Mouse (Mus musculus): ENCODE data around the gene Rab11fip4. TPM values are rescaled to one million over a fixed set of nuclear protein-coding genes. Genes with fewer than 3 reads are reported as not detected.

Rab11fip4 gene
- total RNA-seq, 1 experiment, result 13.6 TPM

DNA sequence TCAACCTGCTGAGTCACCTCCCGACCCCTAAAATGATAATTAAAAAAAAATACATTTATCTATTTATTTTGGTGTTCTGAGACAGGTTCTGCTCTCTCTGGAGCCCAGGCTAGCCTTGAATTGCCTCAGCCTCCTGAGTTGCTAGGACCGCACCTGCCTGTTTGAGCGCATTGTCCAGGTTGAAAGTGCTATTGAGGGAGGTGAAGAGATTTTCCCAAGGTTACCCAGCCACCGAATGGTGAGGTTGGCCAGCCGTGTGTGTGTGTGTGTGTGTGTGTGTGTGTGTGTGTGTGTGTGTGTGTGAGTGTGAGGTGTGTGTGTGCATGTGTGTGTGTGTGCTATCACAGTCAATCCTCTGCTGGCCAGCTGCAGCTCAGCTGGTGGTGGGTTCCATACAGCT, 55.0 kb downstream of the Rab11fip4 start:
- Histone ChIP-seq H3K4me3 (ENCODE audit: insufficient read depth in 1 of 2, low read depth in 1 of 2, low read length in 2 of 2, poor library complexity in 1 of 2, severe bottlenecking in 1 of 2) (no peak overlapping the region), H3K9me3 (ENCODE audit: control insufficient read depth, insufficient read depth, low read depth, low read length) (no peaks in the 10 kb centered on the region), H3K4me1 (ENCODE audit: control insufficient read depth in 2 of 2, insufficient read depth in 2 of 2, low read length in 2 of 2, poor library complexity in 1 of 2) (peaks cover 19 to 66% of the 10 kb centered on the region in 2 experiments; a peak in 3 of 4 replicates), H3K9ac (ENCODE audit: insufficient read depth, low read depth, low read length, poor library complexity, severe bottlenecking) (no peak overlapping the region), H3K36me3 (ENCODE audit: control insufficient read depth, insufficient read depth, low read length, poor library complexity, severe bottlenecking) (no peaks in the 10 kb centered on the region; the same call in 1 of the 2 replicates), H3K27ac (ENCODE audit: insufficient read depth, low read depth, low read length, poor library complexity, severe bottlenecking) (peak overlapping the region; percentile 89)
- no peak for DNase-seq (ENCODE audit: low read depth, low spot score)
- no peak for TF ChIP-seq CHD2 (IDR thresholded peaks at IDR 0.05; ENCODE audit: low read depth, low read length)
- TF ChIP-seq ZC3H11A (IDR thresholded peaks at IDR 0.05; ENCODE audit: borderline replicate concordance, low read depth, low read length), result no peak
- TF ChIP-seq ZNF384 (IDR thresholded peaks at IDR 0.05; ENCODE audit: low read depth, low read length), result no peak
- TF ChIP-seq MAFK (IDR thresholded peaks at IDR 0.05; ENCODE audit: insufficient read depth, low read depth, low read length), result no peak
- TF ChIP-seq HCFC1 (IDR thresholded peaks at IDR 0.05; ENCODE audit: borderline replicate concordance, insufficient read depth, low read length), result no peak
- in situ Hi-C loops (cut with MboI; ENCODE audit: low sequenced_read_pairs in 2 of 2, unreplicated experiment in 2 of 2), result no loop called here

DNA sequence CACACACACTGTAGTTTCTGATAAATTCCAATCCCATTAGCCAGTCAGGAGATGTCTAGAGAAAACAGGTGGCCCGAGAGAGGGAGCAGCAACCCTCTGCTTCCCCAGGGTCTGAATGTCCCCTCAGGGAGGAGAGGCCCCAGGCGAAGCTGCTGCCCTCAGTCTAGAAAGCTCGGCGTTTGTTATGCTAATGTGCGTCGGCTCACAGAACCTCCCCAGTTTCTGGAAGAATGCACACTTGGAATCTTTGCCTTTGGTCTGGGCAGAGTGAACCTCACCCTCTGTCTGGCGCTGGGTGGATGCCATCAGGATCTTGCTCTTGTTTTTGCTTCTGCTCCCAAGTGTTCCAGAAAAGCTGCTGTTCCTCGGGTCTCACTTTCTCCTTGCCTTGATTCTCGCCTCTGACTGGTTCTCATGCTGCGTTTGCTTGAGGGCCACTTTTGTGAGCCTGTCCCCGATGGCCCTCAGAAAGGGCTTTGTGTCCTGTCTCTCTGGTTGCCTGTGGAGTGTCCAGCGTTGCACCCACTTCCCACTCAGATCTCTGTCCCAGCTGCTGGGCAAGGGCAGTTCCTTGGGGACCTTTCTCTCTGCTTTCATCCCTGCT, 55.6 kb downstream of the Rab11fip4 start:
- peak; percentile 90 for DNase-seq (ENCODE audit: low read depth, low spot score)
- in situ Hi-C loops (cut with MboI; ENCODE audit: low sequenced_read_pairs in 2 of 2, unreplicated experiment in 2 of 2), result no loop called here
- 0 out of 2 replicates have a peak overlapping the region, but pooled peaks have one; percentile 23 for H3K9ac ChIP-seq (ENCODE audit: insufficient read depth, low read depth, low read length, poor library complexity, severe bottlenecking)
- H3K4me1 ChIP-seq (ENCODE audit: control insufficient read depth in 2 of 2, insufficient read depth in 2 of 2, low read length in 2 of 2, poor library complexity in 1 of 2), result peaks cover 19 to 64% of the 10 kb centered on the region in 2 experiments; a peak in 3 of 4 replicates
- H3K36me3 ChIP-seq (ENCODE audit: control insufficient read depth, insufficient read depth, low read length, poor library complexity, severe bottlenecking), result no peaks in the 10 kb centered on the region; the same call in 1 of the 2 replicates
- 0 out of 4 replicates have a peak overlapping the region, but pooled peaks of 1 of the 2 experiments have one; percentile 1 for H3K4me3 ChIP-seq (ENCODE audit: insufficient read depth in 1 of 2, low read depth in 1 of 2, low read length in 2 of 2, poor library complexity in 1 of 2, severe bottlenecking in 1 of 2)
- no peaks in the 10 kb centered on the region for H3K9me3 ChIP-seq (ENCODE audit: control insufficient read depth, insufficient read depth, low read depth, low read length)
- H3K27ac ChIP-seq (ENCODE audit: insufficient read depth, low read depth, low read length, poor library complexity, severe bottlenecking), result peak overlapping the region; percentile 89
- TF ChIP-seq CHD2 (IDR thresholded peaks at IDR 0.05; ENCODE audit: low read depth, low read length) (0 out of 2 replicates have a peak, but pooled peaks have one; percentile 3), ZC3H11A (IDR thresholded peaks at IDR 0.05; ENCODE audit: borderline replicate concordance, low read depth, low read length) (0 out of 2 replicates have a peak, but pooled peaks have one; percentile 3), MAFK (IDR thresholded peaks at IDR 0.05; ENCODE audit: insufficient read depth, low read depth, low read length) (no peak)

DNA sequence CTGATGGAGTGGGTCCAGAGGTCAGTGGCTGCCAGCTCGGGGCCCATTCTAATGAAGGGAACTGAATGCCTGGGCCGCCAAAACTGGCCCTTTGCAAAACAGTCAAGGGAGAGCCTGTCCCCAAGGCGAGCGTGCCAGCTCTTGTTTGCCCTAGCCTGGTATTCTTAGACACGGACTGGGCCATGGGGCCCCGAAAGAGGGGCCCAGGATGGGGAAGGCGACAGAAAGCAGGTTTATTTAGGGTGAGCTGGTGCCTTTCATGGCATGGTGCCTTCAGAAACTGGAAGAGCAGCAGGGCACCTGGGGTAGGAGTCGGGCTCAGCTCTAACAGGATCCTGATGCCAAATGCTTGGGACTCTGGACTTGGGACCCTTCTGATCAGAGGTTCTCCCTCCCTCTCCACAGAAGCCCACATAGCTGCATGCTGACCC, 56.1 kb downstream of the Rab11fip4 start:
- in situ Hi-C loops (cut with MboI; ENCODE audit: low sequenced_read_pairs in 2 of 2, unreplicated experiment in 2 of 2), result no loop called here
- H3K9me3 ChIP-seq (ENCODE audit: control insufficient read depth, insufficient read depth, low read depth, low read length), result no peaks in the 10 kb centered on the region
- H3K36me3 ChIP-seq (ENCODE audit: control insufficient read depth, insufficient read depth, low read length, poor library complexity, severe bottlenecking), result no peaks in the 10 kb centered on the region; the same call in 1 of the 2 replicates
- peak overlapping the region; percentile 78 for H3K27ac ChIP-seq (ENCODE audit: insufficient read depth, low read depth, low read length, poor library complexity, severe bottlenecking)
- peaks cover 19 to 64% of the 10 kb centered on the region in 2 experiments; a peak in 3 of 4 replicates for H3K4me1 ChIP-seq (ENCODE audit: control insufficient read depth in 2 of 2, insufficient read depth in 2 of 2, low read length in 2 of 2, poor library complexity in 1 of 2)
- TF ChIP-seq HCFC1 (IDR thresholded peaks at IDR 0.05; ENCODE audit: borderline replicate concordance, insufficient read depth, low read length) (no peak), CHD2 (IDR thresholded peaks at IDR 0.05; ENCODE audit: low read depth, low read length) (no peak), ZNF384 (IDR thresholded peaks at IDR 0.05; ENCODE audit: low read depth, low read length) (no peak), MAFK (IDR thresholded peaks at IDR 0.05; ENCODE audit: insufficient read depth, low read depth, low read length) (no peak), ZC3H11A (IDR thresholded peaks at IDR 0.05; ENCODE audit: borderline replicate concordance, low read depth, low read length) (no peak)
- H3K4me3 ChIP-seq (ENCODE audit: insufficient read depth in 1 of 2, low read depth in 1 of 2, low read length in 2 of 2, poor library complexity in 1 of 2, severe bottlenecking in 1 of 2), result no peak overlapping the region
- H3K9ac ChIP-seq (ENCODE audit: insufficient read depth, low read depth, low read length, poor library complexity, severe bottlenecking), result 0 out of 2 replicates have a peak overlapping the region, but pooled peaks have one; percentile 23
- DNase-seq (ENCODE audit: low read depth, low spot score), result no peak

DNA sequence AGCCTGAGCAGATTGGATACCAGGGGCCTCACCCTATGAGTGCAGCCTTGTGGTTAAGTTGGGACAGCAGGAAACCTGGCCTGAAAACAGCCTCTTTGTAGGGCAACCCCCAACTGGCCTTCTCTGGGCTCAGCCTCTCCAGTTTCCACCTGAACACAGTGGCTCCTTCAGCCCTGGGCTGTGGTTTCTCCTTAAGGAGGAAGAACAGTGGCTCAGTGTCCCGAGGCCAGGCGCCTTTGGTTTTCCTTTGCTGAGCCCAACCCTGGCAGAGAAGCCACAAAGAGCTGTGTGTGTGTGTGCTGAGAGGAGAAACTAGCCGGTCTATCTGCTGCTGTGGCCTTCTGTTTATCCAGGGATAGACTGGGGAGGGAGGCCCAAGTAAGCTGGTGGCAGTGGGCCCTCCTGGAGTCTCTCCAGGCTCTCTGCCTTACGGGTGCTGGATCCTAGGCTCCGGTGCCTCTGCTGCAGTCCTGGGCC, 59.4 kb downstream of the Rab11fip4 start:
- H3K4me1 ChIP-seq (ENCODE audit: control insufficient read depth in 2 of 2, insufficient read depth in 2 of 2, low read length in 2 of 2, poor library complexity in 1 of 2), result peaks cover 14 to 49% of the 10 kb centered on the region in 2 experiments
- no peaks in the 10 kb centered on the region; the same call in 1 of the 2 replicates for H3K36me3 ChIP-seq (ENCODE audit: control insufficient read depth, insufficient read depth, low read length, poor library complexity, severe bottlenecking)
- DNase-seq (ENCODE audit: low read depth, low spot score), result no peak
- no peak overlapping the region for H3K4me3 ChIP-seq (ENCODE audit: insufficient read depth in 1 of 2, low read depth in 1 of 2, low read length in 2 of 2, poor library complexity in 1 of 2, severe bottlenecking in 1 of 2)
- in situ Hi-C loops (cut with MboI; ENCODE audit: low sequenced_read_pairs in 2 of 2, unreplicated experiment in 2 of 2), result no loop called here
- no peaks in the 10 kb centered on the region for H3K9me3 ChIP-seq (ENCODE audit: control insufficient read depth, insufficient read depth, low read depth, low read length)
- no peak for TF ChIP-seq CHD2 (IDR thresholded peaks at IDR 0.05; ENCODE audit: low read depth, low read length)
- TF ChIP-seq ZC3H11A (IDR thresholded peaks at IDR 0.05; ENCODE audit: borderline replicate concordance, low read depth, low read length), result no peak
- TF ChIP-seq HCFC1 (IDR thresholded peaks at IDR 0.05; ENCODE audit: borderline replicate concordance, insufficient read depth, low read length), result no peak
- no peak for TF ChIP-seq ZNF384 (IDR thresholded peaks at IDR 0.05; ENCODE audit: low read depth, low read length)
- TF ChIP-seq MAFK (IDR thresholded peaks at IDR 0.05; ENCODE audit: insufficient read depth, low read depth, low read length), result no peak
- no peak overlapping the region for H3K9ac ChIP-seq (ENCODE audit: insufficient read depth, low read depth, low read length, poor library complexity, severe bottlenecking)
- no peak overlapping the region for H3K27ac ChIP-seq (ENCODE audit: insufficient read depth, low read depth, low read length, poor library complexity, severe bottlenecking)

Measured in ES-E14 (cell line).